Mouse (Mus musculus): Measurements from ENCODE around the gene Tiparp. TPM values are rescaled to one million over a fixed set of nuclear protein-coding genes. Genes with fewer than 3 reads are reported as not detected.

Gene Tiparp
- polyA plus RNA-seq, 2 experiments = 1.5 to 6.1 TPM

GRCm38 (mm10) chr3:65595196-65595595 is 67.0 kb downstream of the Tiparp start:
- no peaks in the 10 kb centered on the region for H3K27me3 ChIP-seq (ENCODE audit: control insufficient read depth, insufficient read depth, low read length)
- WGBS (ENCODE audit: insufficient replicate concordance) = 66% methylated on average over 3 of the region's 3 CpGs
- DNase-seq (ENCODE audit: low read depth in 3 of 3, low spot score in 3 of 3) = no peak

GRCm38 (mm10) chr3:65598071-65598830 is 70.0 kb downstream of the Tiparp start:
- DNase-seq (ENCODE audit: low read depth in 3 of 3, low spot score in 3 of 3) = no peak
- no peaks in the 10 kb centered on the region for H3K36me3 ChIP-seq (replicated peaks; ENCODE audit: control insufficient read depth, insufficient read depth, low read depth)
- no peak overlapping the region for H3K4me2 ChIP-seq (ENCODE audit: low read depth)
- no peak for ATAC-seq (ENCODE audit: insufficient read depth)
- H3K4me1 ChIP-seq (replicated peaks; ENCODE audit: control insufficient read depth in 2 of 2, insufficient read depth in 2 of 2, low read length in 1 of 2) = peaks cover 0 to 4% of the 10 kb centered on the region in 2 experiments; a peak in 1 of 4 replicates
- no peak overlapping the region for H3K4me3 ChIP-seq (ENCODE audit: insufficient read depth in 1 of 2, low read depth in 2 of 2, low read length in 2 of 2)
- H3K27ac ChIP-seq = no peak overlapping the region
- no peaks in the 10 kb centered on the region for H3K27me3 ChIP-seq (ENCODE audit: control insufficient read depth, insufficient read depth, low read length)
- TF ChIP-seq EP300 (IDR thresholded peaks at IDR 0.05; ENCODE audit: low read depth) (no peak), CTCF (IDR thresholded peaks at IDR 0.05; ENCODE audit: low read depth) (no peak)
- 49% methylated on average over 7 of the region's 7 CpGs for WGBS (ENCODE audit: insufficient replicate concordance)
- H3K9ac ChIP-seq (replicated peaks) = no peak overlapping the region
- H3K9me3 ChIP-seq (ENCODE audit: control insufficient read depth, low read length) = no peaks in the 10 kb centered on the region

More at GRCm38 (mm10) chr3:65595196-65595595, 67.0 kb downstream of the Tiparp start:
- no peak overlapping the region for H3K9ac ChIP-seq (replicated peaks)
- H3K4me1 ChIP-seq (replicated peaks; ENCODE audit: control insufficient read depth in 2 of 2, insufficient read depth in 2 of 2, low read length in 1 of 2) = no peaks in the 10 kb centered on the region
- no peak overlapping the region for H3K4me3 ChIP-seq (ENCODE audit: insufficient read depth in 1 of 2, low read depth in 2 of 2, low read length in 2 of 2)
- H3K9me3 ChIP-seq (ENCODE audit: control insufficient read depth, low read length) = no peaks in the 10 kb centered on the region
- TF ChIP-seq EP300 (IDR thresholded peaks at IDR 0.05; ENCODE audit: low read depth) (no peak), CTCF (IDR thresholded peaks at IDR 0.05; ENCODE audit: low read depth) (no peak)
- no peak for ATAC-seq (ENCODE audit: insufficient read depth)
- no peak overlapping the region for H3K27ac ChIP-seq
- H3K4me2 ChIP-seq (ENCODE audit: low read depth) = no peak overlapping the region
- H3K36me3 ChIP-seq (replicated peaks; ENCODE audit: control insufficient read depth, insufficient read depth, low read depth) = no peaks in the 10 kb centered on the region

DNA sequence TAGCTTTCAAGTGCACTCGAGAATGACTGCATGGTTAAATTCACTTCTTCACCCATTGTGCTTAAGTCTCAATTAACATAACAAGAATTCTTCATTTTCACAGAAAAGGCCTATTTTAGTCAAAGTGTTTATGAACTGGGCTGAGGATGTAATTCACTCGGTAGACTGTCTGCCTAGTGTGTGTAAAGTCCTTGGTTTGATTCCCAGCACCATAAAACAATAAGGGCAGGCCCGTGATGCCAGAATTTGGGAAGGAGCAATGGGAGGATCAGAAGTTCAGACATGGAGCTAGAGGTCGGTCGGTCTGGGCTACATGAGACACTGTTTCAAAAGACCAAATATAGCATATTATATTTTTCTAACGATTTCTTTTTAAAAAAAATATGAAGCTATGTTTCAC is 70.9 kb downstream of the Tiparp start:
- Histone ChIP-seq H3K9me3 (ENCODE audit: control insufficient read depth, low read length) (no peaks in the 10 kb centered on the region), H3K4me1 (replicated peaks; ENCODE audit: control insufficient read depth in 2 of 2, insufficient read depth in 2 of 2, low read length in 1 of 2) (peaks cover 0 to 4% of the 10 kb centered on the region in 2 experiments; a peak in 1 of 4 replicates), H3K36me3 (replicated peaks; ENCODE audit: control insufficient read depth, insufficient read depth, low read depth) (no peaks in the 10 kb centered on the region), H3K9ac (replicated peaks) (no peak overlapping the region), H3K4me2 (ENCODE audit: low read depth) (no peak overlapping the region), H3K27me3 (ENCODE audit: control insufficient read depth, insufficient read depth, low read length) (no peaks in the 10 kb centered on the region), H3K27ac (no peak overlapping the region), H3K4me3 (ENCODE audit: insufficient read depth in 1 of 2, low read depth in 2 of 2, low read length in 2 of 2) (no peak overlapping the region)
- no peak for DNase-seq (ENCODE audit: low read depth in 3 of 3, low spot score in 3 of 3)
- 62% methylated on average over 6 of the region's 6 CpGs for WGBS (ENCODE audit: insufficient replicate concordance)
- no peak for TF ChIP-seq CTCF (IDR thresholded peaks at IDR 0.05; ENCODE audit: low read depth)
- TF ChIP-seq EP300 (IDR thresholded peaks at IDR 0.05; ENCODE audit: low read depth) = no peak
- ATAC-seq (ENCODE audit: insufficient read depth) = no peak

GRCm38 (mm10) chr3:65601291-65602050 is 73.3 kb downstream of the Tiparp start:
- H3K36me3 ChIP-seq (replicated peaks; ENCODE audit: control insufficient read depth, insufficient read depth, low read depth) = no peaks in the 10 kb centered on the region
- H3K4me3 ChIP-seq (ENCODE audit: insufficient read depth in 1 of 2, low read depth in 2 of 2, low read length in 2 of 2) = no peak overlapping the region
- DNase-seq (ENCODE audit: low read depth in 3 of 3, low spot score in 3 of 3) (no peak), ATAC-seq (ENCODE audit: insufficient read depth) (no peak)
- H3K9ac ChIP-seq (replicated peaks) = no peak overlapping the region
- TF ChIP-seq CTCF (IDR thresholded peaks at IDR 0.05; ENCODE audit: low read depth) (no peak), EP300 (IDR thresholded peaks at IDR 0.05; ENCODE audit: low read depth) (no peak)
- 52% methylated on average over 8 of the region's 8 CpGs for WGBS (ENCODE audit: insufficient replicate concordance)
- peaks cover 0 to 4% of the 10 kb centered on the region in 2 experiments; a peak in 1 of 4 replicates for H3K4me1 ChIP-seq (replicated peaks; ENCODE audit: control insufficient read depth in 2 of 2, insufficient read depth in 2 of 2, low read length in 1 of 2)
- H3K27me3 ChIP-seq (ENCODE audit: control insufficient read depth, insufficient read depth, low read length) = no peaks in the 10 kb centered on the region
- H3K9me3 ChIP-seq (ENCODE audit: control insufficient read depth, low read length) = no peaks in the 10 kb centered on the region
- no peak overlapping the region for H3K27ac ChIP-seq
- no peak overlapping the region for H3K4me2 ChIP-seq (ENCODE audit: low read depth)
